Mouse (Mus musculus) 3134 (cell line): ENCODE data around the gene Thsd4.

ENCODE experiments used
- DNase-seq: peaks from one replicate; pipeline ENCODE4 v3.0.0-alpha.2; 2011; ENCODE audit warnings: low spot score; ENCODE audit not compliant: insufficient read length; ENCODE audit errors: extremely low read depth

Gene Thsd4

DNA sequence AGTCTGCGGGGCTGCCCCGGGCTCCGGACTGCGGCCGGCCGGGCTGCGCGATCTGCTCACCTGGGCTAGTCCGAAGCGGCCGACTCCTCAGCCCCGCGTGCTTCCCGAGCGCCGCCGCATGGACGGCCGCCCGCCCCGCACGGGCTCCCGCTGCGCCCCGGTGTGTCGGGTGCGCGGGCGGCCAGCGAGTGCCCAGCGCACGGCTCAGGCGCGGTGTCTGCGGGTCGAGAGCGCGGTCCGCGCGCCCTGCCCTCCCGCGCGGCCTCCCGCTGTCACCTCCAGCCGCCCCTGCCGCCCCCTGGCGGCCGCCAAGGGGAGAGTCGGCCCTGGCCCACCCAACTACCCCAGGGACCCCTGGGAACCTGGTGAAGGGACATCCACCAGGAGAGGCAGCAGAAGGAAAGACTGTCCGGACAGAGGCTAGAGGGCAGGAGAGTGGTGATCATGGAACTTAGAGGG lies at the start of gene Thsd4:
Thsd4 (minus strand) TSS at position 241 of the 459 bp plus-strand sequence.
- DNase-seq, result no peak

GRCm38 (mm10) chr9:60571041-60571440 lies 49.2 kb upstream of the Thsd4 start:
- DNase-seq, result no peak

DNA sequence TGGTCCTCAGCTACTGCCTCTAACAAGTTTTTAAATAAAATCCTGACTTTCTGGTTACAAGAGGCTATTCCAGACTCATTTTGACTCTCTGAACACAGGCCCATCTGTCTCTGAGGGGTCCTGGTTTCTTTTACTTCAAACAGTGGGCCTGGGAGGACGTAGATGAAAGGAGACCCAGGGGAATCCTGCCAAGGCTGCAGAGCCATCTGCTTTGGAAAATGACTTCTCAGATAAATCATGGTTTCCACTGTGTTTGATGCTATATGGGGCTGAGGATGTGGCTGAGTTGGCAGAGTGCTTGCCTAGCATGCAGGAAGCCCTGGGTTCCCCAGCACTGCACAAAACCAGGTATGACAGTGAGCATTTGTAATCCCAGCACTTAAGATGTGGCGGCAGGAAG lies 47.5 kb upstream of the Thsd4 start:
- no peak for DNase-seq

DNA sequence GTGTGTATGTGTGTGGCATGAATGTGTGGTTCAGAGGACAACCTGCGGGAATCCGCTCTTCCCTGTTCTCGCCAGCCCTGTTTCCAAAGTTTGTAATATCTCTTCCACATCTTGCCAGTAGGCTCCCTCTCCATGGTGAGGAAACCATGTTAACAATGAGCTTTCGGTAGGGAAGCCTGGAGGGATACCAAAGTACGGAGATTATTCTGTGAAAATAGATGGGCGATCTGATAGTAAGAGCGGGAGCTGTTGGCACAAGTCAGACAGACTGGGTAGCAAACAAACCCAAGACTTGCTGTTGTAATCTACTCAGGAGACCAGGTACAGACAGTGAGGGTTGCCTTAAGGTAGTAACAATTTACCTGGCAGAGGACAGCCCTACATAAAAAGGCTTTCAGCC lies 42.0 kb upstream of the Thsd4 start:
- no peak for DNase-seq

DNA sequence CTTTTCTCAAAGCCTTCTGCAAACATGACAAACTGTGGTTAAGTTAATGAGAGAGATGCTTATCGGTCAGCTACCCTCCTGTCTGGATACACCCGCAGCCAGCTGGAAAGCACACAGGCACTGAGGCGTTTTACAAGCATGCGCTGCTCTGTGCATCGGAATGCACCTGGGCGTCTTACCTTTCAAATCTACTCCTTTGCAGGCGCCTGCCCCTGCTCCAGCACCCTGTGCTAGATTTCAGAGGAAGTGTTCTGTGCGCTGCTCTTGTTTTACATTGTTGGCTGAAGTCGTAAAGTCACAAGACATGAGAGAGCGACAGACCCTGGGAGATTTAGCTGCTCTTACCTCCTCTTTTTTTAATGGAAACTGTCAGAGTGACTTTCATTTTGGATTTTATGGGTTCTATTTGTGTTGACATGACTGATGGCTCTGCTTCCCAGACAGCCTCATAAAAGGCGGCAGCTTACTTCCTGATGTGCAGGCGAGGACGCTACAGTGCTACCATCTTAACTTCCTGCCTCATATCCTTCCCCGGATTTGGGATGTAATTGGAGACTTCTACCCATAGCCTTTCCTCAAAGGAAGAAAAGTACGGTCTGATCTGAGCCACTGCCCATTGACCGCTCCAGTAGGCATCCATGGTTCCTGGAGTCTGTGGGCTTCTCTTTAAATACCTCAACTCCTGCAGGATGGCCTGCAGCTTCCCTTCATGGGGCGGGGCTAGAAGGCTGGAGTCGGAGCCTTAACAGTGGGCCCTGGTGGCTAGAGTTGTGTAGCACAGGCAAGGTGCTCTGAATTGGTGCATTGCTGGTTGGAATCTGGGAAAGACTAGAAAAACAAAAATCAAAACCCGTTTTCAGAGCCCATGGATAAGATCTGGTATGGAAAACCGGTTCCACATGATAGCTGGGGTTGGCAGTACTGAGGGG lies 40.9 kb upstream of the Thsd4 start:
- DNase-seq, result no peak

DNA sequence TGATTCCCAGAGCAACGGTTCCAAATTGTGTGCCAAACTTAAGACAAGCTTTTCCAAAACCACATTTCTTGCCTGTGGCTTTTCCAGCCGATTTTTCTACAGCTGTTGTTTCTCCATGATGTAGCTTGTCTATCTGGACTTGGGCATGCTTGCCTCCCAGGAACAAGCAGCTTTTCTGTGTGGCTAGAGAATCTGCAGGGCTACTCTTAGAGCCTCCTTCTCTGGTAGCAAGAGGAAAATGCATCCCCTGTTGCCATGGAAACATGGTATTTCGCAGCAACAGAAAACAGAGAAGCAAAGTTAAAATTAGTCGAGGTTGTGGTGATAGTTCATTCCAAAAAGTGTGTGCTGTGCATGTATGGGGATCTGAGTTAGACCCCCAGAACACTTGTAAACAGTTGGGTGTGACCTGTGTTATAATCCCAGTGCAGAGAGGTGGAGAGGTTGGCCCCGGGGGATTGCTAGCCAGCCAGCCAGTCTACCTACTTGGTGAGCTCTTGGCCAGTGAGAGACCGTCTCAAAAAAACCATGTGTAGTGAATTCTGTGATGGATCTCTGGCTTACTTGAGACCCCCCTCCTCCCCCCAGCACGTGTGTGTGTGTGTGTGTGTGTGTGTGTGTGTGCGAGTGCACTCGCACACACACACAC lies 39.9 kb upstream of the Thsd4 start:
- DNase-seq, result no peak

DNA sequence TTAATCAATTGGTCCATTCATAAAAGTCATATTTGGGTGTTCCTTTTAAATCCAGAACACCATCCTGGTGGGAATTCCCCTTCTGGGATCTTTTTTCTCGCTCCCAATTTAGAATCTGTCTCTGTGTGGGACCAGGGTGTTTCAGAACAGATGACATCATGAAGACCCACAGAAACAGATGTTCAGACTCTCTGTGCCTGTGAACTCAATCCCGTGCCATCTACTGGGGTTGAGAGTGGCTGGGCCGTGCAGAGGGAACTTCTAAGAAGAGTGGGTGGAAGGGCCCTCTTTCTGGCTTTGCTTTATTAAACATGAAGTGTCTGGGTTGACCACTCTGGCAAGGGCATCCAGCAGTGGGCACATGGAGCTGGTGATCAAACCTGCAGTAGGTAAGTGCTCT lies 36.7 kb upstream of the Thsd4 start:
- no peak for DNase-seq

GRCm38 (mm10) chr9:60551238-60551637 lies 29.4 kb upstream of the Thsd4 start:
- no peak for DNase-seq

GRCm38 (mm10) chr9:60548182-60548581 lies 26.3 kb upstream of the Thsd4 start:
- DNase-seq, result peak; percentile 52

DNA sequence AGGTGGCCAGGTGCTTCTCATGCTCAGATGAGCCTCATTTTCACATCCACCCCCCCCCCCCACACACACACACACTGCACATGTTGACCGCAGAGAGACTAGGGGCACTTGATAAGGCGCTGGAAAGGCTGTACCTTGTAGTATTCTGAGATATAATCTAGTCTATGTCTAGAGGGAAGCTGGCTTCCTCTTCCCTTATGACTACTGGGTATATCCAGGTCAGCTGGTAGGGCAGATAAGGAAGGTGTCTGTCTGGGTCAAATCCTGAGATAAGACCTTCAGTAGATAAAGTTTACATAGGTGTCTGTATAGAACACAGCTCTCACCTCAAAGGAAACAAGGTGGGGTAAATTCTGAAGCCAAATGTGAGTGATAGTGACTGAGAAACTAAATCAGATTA lies 24.3 kb upstream of the Thsd4 start:
- DNase-seq, result no peak

DNA sequence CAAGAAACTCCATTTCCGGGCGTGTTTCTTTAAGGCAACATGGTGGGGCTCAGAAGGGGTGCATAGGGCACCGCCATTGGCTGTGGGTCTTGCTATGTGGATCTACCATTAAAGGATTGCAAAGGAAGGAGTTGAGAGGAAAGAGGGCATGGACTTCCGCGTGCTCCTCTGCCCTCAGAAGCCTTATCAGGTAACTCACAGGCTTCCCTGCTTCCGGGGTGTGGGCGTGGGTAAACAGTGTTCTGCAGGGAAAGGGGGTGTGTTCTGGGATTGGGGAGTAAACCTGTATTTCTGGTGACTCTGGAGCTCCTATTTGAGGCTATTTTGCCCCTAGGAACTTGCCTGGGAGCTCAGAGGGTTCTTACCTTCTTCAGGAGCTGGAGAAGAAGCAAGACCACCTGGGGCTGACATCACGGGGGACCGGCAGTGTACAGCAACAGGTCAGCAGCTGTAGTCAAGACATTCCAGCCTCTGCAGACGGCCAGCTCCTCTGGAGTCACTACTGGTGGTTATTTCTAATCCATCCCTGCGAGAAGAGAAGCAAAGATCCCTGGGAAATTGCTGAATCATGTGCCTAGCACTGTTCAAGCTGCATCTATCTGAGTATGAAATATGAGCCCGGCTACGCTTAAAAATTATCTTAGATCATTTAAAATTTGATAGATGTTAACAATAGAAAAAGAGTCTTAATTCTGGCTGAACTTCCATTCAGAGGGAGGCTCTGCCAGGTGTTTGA lies 23.7 kb upstream of the Thsd4 start:
- DNase-seq, result no peak

- no peak for DNase-seq
Observed at GRCm38 (mm10) chr9:60543422-60544015, 21.7 kb upstream of the Thsd4 start.

- no peak for DNase-seq
Observed at GRCm38 (mm10) chr9:60530310-60530709, 8.5 kb upstream of the Thsd4 start.

DNA sequence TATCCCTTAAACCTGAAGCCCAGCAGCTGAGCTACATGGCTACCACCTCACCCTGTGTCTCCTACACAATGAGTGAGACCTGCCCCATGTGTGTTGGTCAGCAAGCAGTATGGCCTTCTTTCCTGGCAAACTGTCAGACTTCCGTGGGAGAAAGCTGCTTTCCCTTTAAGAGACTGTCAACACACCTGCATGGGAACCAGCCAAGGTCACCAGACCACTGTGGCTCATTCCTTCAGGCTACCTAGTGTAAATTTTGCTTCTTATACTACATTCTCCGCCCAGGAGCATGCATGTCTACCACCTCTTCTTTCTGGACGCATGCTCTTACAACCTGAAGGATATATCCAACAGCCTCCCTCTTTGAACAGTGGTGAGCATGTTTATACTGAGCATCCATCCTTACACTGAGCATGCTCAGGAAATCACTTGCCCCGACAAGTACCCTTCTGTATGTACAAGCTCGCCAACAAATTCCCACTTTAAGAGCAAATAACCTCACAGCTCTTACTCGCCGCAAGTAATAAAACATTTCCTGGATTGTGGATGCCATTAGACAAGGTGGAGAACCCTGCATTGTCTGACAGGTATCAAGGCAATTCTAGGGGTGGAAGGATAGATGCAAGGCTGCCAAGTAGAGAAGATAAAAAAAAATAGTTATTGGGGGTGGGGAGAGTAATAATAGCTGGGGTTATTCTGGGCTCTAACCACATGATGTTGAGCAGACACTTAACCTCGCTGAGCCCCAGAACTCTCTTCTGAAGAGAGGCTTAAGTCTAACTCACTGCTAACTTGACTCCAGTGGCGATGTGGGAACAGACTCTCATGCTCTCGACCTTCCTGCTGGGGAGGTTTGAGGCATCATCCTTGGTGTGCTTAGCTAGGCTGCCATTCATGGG lies 7.8 kb upstream of the Thsd4 start:
- DNase-seq, result no peak

DNA sequence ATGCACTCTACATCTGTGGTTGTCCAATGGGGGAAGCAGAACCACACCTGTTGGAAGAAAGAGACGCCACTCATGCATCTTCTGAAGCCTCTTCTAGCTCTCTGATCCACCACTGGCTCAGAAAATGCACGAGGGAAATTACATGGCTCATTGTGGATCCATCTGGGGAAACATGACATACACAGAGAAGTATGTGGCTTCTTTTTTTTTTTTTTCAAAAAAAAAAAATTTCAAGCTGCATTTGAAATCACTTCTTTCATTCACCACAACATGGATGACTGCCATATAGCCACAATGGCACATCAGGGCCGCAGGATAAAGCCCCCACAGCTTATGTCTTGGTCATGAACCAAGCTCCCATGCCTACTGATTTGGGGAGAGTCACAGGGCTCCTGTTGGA lies 6.4 kb upstream of the Thsd4 start:
- DNase-seq, result peak; percentile 42

GRCm38 (mm10) chr9:60527836-60528235 lies 6.0 kb upstream of the Thsd4 start:
- DNase-seq, result peak; percentile 24

DNA sequence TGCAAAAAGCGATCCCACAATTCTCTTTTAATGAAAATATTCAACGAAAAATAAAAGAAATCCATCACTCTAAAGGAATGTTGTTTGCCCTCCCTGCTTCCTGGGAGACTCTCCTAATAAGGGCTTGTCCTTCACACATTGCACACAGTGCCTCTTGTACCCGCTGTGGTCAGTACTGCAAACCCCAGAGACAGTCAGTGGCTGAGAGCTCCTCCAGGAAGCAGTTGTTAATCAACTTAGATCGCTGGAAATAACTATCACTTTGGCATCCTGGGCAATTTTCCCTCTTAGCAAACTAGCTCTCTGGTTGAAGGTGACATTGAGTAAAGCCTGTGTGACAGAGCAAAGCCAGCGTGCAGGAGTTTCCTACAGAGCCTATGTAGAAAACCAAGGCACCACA lies 5.2 kb upstream of the Thsd4 start:
- DNase-seq, result peak; percentile 57

DNA sequence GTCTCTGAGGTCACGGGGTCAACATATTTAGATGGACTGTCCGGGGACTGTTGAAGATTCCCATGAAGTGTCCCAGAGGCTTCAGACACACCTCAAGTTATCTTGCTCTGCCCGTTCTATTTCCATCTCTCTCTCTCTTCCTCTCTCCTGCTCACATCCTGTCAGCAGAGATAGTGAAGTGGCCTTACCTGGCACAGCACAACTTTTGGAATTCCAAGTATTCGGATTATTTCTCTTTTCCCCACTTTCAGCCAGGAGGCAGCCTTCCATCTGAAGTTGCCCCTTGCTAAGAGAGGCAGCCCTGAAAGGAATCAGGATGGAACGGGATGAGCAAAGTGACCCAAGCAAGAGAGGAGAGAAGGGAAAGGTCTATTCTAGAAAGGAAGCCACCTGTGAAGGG lies 4.3 kb upstream of the Thsd4 start:
- DNase-seq, result peak; percentile 31

DNA sequence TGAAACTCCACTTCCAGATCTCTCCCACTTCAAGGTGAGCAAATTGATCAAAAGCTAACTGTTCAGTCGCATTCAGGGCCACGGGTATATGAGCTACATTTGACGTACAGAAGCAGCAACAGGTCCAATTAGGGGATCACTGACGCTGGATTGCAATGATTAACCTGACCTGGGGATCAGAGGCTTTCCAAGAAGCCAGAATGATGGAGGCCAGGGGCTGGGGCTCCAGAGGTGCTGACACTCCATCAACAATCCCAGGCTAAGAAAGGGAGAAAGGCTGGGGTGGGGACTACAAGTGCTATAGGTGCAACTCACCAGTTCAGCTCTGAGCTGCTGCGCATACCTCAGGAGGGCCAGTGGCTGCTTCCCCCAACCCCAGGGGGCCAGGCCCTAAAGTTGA lies 703 bp downstream of the Thsd4 start:
- no peak for DNase-seq

GRCm38 (mm10) chr9:60519601-60520000 lies 2.2 kb downstream of the Thsd4 start:
- DNase-seq, result no peak
